Mouse (Mus musculus) intestine, embryonic 14.5 days (tissue): ENCODE data around the gene Mymk. TPM values are rescaled to one million over a fixed set of nuclear protein-coding genes. Genes with fewer than 3 reads are reported as not detected.

Experiments
- ATAC-seq: fragments of 200-750 bp; cut with Nextera tagmentation; replicated peaks from 2 replicates; pipeline ENCODE4 v1.8.0; 2017; ENCODE audit warnings: low read depth, moderate number of reproducible peaks, moderate TSS enrichment, moderate library complexity; ENCODE audit not compliant: low FRiP score, low TSS enrichment
- DNase-seq: peaks from one replicate; pipeline ENCODE4 v3.0.0-alpha.2; 2018; ENCODE audit warnings: low spot score
- H3K27ac ChIP-seq: fragments of 300-500 bp; sonication (generic); 2 replicates; pipeline ENCODE4 v1.5.1; 2014; ENCODE audit warnings: low read depth, mild to moderate bottlenecking, control low read depth
- H3K27me3 ChIP-seq: fragments of 300-500 bp; sonication (generic); replicated peaks from 2 replicates; pipeline ENCODE4 v1.6.1; 2014; ENCODE audit warnings: low read length, control low read depth; ENCODE audit not compliant: control insufficient read depth, insufficient read depth
- H3K36me3 ChIP-seq: fragments of 300-500 bp; sonication (generic); 2 replicates; pipeline ENCODE4 v1.6.1; 2014; ENCODE audit warnings: low read length, control low read depth; ENCODE audit not compliant: control insufficient read depth, insufficient read depth
- H3K4me1 ChIP-seq: fragments of 300-500 bp; sonication (generic); replicated peaks from 2 replicates; pipeline ENCODE4 v1.6.1; 2014; ENCODE audit warnings: low read length, control low read depth, mixed read lengths; ENCODE audit not compliant: control insufficient read depth, insufficient read depth
- H3K4me2 ChIP-seq: fragments of 300-500 bp; sonication (generic); 2 replicates; pipeline ENCODE4 v1.6.1; 2014; ENCODE audit warnings: low read length
- H3K4me3 ChIP-seq: fragments of 300-500 bp; sonication (generic); 2 replicates; pipeline ENCODE4 v1.5.1; 2014; ENCODE audit warnings: low read depth, low read length, control low read depth, mixed read lengths
- H3K9ac ChIP-seq: fragments of 300-500 bp; sonication (generic); 2 replicates; pipeline ENCODE4 v1.6.1; 2014; ENCODE audit warnings: mild to moderate bottlenecking, low read length
- H3K9me3 ChIP-seq: fragments of 300-500 bp; sonication (generic); 2 replicates; pipeline ENCODE4 v1.6.1; 2016; ENCODE audit warnings: low read length, control low read depth; ENCODE audit not compliant: control insufficient read depth
- WGBS: fragments of 180-500 bp; shearing (Covaris S2); extraction: QIAGEN DNeasy Blood & Tissue Kit; methylation state at CpG from one replicate; pipeline ENCODE4 v1.1.7; 2014; 5-methylcytosine and 5-hydroxymethylcytosine counted together
- polyA plus RNA-seq: library from polyadenylated mRNA; unstranded; fragments of >200 nt; fragmentation: Nextera tagmentation; extraction: Ambion mirVana; gene quantifications from 2 replicates; pipeline ENCODE4 v1.2.1, GENCODE M21; 2014

Mymk gene
- polyA plus RNA-seq, 1 experiment from 2014 or later = not detected

GRCm38 (mm10) chr2:27039286-27039685 lies 32.7 kb downstream of the Mymk start:
- H3K27ac ChIP-seq = no peak overlapping the region
- no peaks in the 10 kb centered on the region for H3K4me1 ChIP-seq
- H3K9me3 ChIP-seq = no peaks in the 10 kb centered on the region
- H3K4me2 ChIP-seq = no peak overlapping the region
- no peaks in the 10 kb centered on the region for H3K36me3 ChIP-seq
- H3K27me3 ChIP-seq = no peaks in the 10 kb centered on the region
- no peak for DNase-seq
- no peak overlapping the region for H3K9ac ChIP-seq
- no peak overlapping the region for H3K4me3 ChIP-seq
- ATAC-seq = no peak
- 10% methylated on average over 1 of the region's 1 CpGs for WGBS

- peak; percentile 85 for DNase-seq
- H3K36me3 ChIP-seq = no peaks in the 10 kb centered on the region
- no peak overlapping the region for H3K9ac ChIP-seq
- no peaks in the 10 kb centered on the region for H3K27me3 ChIP-seq
- no peaks in the 10 kb centered on the region for H3K9me3 ChIP-seq
- no peaks in the 10 kb centered on the region for H3K4me1 ChIP-seq
- H3K4me3 ChIP-seq = no peak overlapping the region
- no peak; the same call in 1 of the 2 replicates for ATAC-seq
- WGBS = 1% methylated on average over 3 of the region's 3 CpGs
- H3K27ac ChIP-seq = no peak overlapping the region
- no peak overlapping the region for H3K4me2 ChIP-seq
These were observed 33.4 kb downstream of the Mymk start for GRCm38 (mm10) chr2:27038596-27038995.

GRCm38 (mm10) chr2:27037008-27037407 lies 35.0 kb downstream of the Mymk start:
- no peak for ATAC-seq
- no peak overlapping the region for H3K4me3 ChIP-seq
- WGBS = 68% methylated on average over 4 of the region's 4 CpGs

GRCm38 (mm10) chr2:27036003-27036402 lies 36.0 kb downstream of the Mymk start:
- no peak overlapping the region for H3K4me3 ChIP-seq
- DNase-seq (no peak), ATAC-seq (no peak)
- H3K27me3 ChIP-seq = no peaks in the 10 kb centered on the region
- no peaks in the 10 kb centered on the region for H3K36me3 ChIP-seq
- no peak overlapping the region for H3K9ac ChIP-seq
- no peak overlapping the region for H3K4me2 ChIP-seq
- H3K27ac ChIP-seq = no peak overlapping the region
- H3K4me1 ChIP-seq = no peaks in the 10 kb centered on the region
- no peaks in the 10 kb centered on the region for H3K9me3 ChIP-seq
- 75% methylated on average over 3 of the region's 3 CpGs for whole genome bisulfite sequencing

More at GRCm38 (mm10) chr2:27037008-27037407, 35.0 kb downstream of the Mymk start:
- Histone ChIP-seq H3K9me3 (no peaks in the 10 kb centered on the region), H3K36me3 (no peaks in the 10 kb centered on the region), H3K9ac (no peak overlapping the region), H3K4me2 (no peak overlapping the region), H3K4me1 (no peaks in the 10 kb centered on the region), H3K27me3 (no peaks in the 10 kb centered on the region), H3K27ac (no peak overlapping the region)
- DNase-seq = no peak

- peaks cover 5% of the 10 kb centered on the region; the same call in 1 of the 2 replicates for H3K4me1 ChIP-seq
- no peak for DNase-seq
- no peak overlapping the region for H3K27ac ChIP-seq
- WGBS = 52% methylated on average over 2 of the region's 2 CpGs
- no peaks in the 10 kb centered on the region for H3K36me3 ChIP-seq
- ATAC-seq = no peak
- H3K4me2 ChIP-seq = no peak overlapping the region
- no peak overlapping the region for H3K9ac ChIP-seq
- no peaks in the 10 kb centered on the region for H3K9me3 ChIP-seq
- no peak overlapping the region for H3K4me3 ChIP-seq
- H3K27me3 ChIP-seq = no peaks in the 10 kb centered on the region
These were observed 39.6 kb downstream of the Mymk start for GRCm38 (mm10) chr2:27032361-27032760.

GRCm38 (mm10) chr2:27028437-27029015 lies 43.5 kb downstream of the Mymk start:
- 64% methylated on average over 4 of the region's 4 CpGs for WGBS
- H3K36me3 ChIP-seq = no peaks in the 10 kb centered on the region
- H3K9me3 ChIP-seq = no peaks in the 10 kb centered on the region
- no peak overlapping the region for H3K9ac ChIP-seq
- H3K27ac ChIP-seq = no peak overlapping the region
- DNase-seq (no peak), ATAC-seq (no peak)
- H3K4me1 ChIP-seq = peaks cover 5% of the 10 kb centered on the region; the same call in 1 of the 2 replicates
- no peak overlapping the region; the same call in 1 of the 2 replicates for H3K4me3 ChIP-seq
- no peaks in the 10 kb centered on the region for H3K27me3 ChIP-seq
- peak overlapping the region; percentile 47 for H3K4me2 ChIP-seq

GRCm38 (mm10) chr2:27027618-27028436 lies 44.2 kb downstream of the Mymk start, which contains the start of gene Slc2a6:
TSS of gene Slc2a6 (minus strand) at chr2:27027998.
- ATAC-seq = peak; percentile 96
- no peak within 1 kb of the TSS for H3K9ac ChIP-seq

GRCm38 (mm10) chr2:27026857-27027617 lies 44.9 kb downstream of the Mymk start:
- peaks cover 5% of the 10 kb centered on the region; the same call in 1 of the 2 replicates for H3K4me1 ChIP-seq
- no peaks in the 10 kb centered on the region for H3K9me3 ChIP-seq
- H3K9ac ChIP-seq = no peak overlapping the region
- H3K4me2 ChIP-seq = no peak overlapping the region; the same call in 1 of the 2 replicates
- peak overlapping the region; percentile 21; the same call in 1 of the 2 replicates for H3K4me3 ChIP-seq
- DNase-seq = no peak
- no peaks in the 10 kb centered on the region for H3K36me3 ChIP-seq
- H3K27me3 ChIP-seq = no peaks in the 10 kb centered on the region
- WGBS = 79% methylated on average over 10 of the region's 10 CpGs
- no peak overlapping the region for H3K27ac ChIP-seq
- no peak for ATAC-seq

More at GRCm38 (mm10) chr2:27027618-27028436, 44.2 kb downstream of the Mymk start, which contains the start of gene Slc2a6:
- Histone ChIP-seq H3K27ac (no peak within 1 kb of the TSS), H3K4me2 (peak within 1 kb of the TSS; percentile 47), H3K4me3 (peak within 1 kb of the TSS; percentile 21; the same call in 1 of the 2 replicates), H3K9me3 (no peaks in the 10 kb centered on the region), H3K4me1 (peaks cover 5% of the 10 kb centered on the region; the same call in 1 of the 2 replicates), H3K36me3 (no peaks in the 10 kb centered on the region), H3K27me3 (no peaks in the 10 kb centered on the region)
- peak; percentile 83 for DNase-seq
- WGBS = 4% methylated on average over 38 of the region's 38 CpGs
